Mouse (Mus musculus) spleen, adult 2 months (tissue): ENCODE data around the gene Esr1.

Experiments
- CTCF ChIP-seq: fragments of 200-500 bp; IDR thresholded peaks from 2 replicates; pipeline ENCODE4 v1.5.1; 2011; ENCODE audit warnings: mild to moderate bottlenecking, inconsistent platforms; ENCODE audit not compliant: insufficient read depth, insufficient read length, insufficient replicate concordance; ENCODE audit errors: extremely low read depth
- POLR2A ChIP-seq: fragments of 200-500 bp; IDR thresholded peaks from 2 replicates; pipeline ENCODE4 v1.6.1; 2011; ENCODE audit warnings: low read depth, low read length, inconsistent platforms

DNA sequence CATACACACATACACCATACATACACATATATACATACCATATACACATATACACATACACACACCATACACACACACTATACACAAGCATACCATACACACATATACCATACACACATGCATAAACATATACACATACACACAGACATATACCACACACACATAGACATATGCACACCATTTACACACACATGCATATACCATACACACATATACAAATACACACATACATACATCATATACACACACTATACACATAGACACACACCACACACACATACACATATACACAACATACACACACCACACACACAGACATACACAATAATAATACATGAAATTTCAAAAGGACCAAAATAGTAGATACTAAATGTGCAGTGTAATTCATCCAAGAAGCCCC is 400.6 kb downstream of the Esr1 start:
- TF ChIP-seq POLR2A (no peak), CTCF (no peak)
